Mouse (Mus musculus) monocyte, adult 2 months (primary cell): ENCODE measurements around the gene Polr3gl.
A peak's percentile ranks its signal among the peaks of the same experiment; 100 is the strongest.

Experiments used
- DNase-seq, 2 experiments: peaks; one replicate each; pipeline ENCODE4 v3.0.0; 2022; ENCODE audit warnings: low spot score in 2 of 2, low read depth in 1 of 2

The Polr3gl gene

DNA sequence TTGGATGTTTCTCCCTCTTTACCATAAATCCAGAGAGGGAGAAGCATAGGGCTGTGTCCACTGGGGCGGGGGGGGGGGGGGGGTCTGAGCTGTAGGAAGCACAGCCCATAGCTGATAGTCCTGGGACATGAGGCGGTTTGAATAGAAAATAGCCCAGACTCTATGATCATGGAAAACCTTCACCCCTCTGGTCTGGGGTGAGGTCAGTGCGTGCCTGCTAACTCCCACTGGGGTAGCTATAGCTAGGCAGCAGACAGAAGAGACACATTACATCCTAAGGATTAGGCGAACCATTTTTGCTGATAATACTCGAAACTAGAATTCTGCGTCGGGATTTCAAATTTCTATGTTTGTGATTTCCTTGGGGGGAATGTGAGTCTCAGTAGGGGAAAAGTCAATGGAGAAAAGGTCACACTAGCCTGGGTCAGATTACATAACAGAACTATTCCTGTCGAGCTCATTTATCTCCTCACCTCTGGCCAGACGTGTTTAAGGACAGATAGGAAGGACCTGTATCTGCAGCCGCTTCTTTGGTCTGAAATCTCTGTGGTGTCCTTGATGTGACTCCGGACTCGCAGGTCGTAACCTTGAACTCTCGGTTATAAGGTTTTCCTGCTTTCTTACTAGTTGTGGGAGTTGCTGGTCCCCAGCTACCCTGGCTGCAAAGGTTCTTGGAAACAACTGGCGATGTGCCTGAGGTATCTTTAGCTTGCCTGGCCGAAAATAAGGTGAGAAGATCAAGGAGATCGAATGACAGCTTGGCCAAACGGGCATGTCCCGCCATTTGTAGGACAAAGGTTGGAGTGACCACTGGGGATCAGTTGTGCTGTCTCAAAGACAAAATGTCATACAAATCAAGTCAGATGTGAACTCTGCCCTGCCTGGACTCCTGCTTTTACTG is 20.1 kb downstream of the Polr3gl start:
- no peak for DNase-seq

DNA sequence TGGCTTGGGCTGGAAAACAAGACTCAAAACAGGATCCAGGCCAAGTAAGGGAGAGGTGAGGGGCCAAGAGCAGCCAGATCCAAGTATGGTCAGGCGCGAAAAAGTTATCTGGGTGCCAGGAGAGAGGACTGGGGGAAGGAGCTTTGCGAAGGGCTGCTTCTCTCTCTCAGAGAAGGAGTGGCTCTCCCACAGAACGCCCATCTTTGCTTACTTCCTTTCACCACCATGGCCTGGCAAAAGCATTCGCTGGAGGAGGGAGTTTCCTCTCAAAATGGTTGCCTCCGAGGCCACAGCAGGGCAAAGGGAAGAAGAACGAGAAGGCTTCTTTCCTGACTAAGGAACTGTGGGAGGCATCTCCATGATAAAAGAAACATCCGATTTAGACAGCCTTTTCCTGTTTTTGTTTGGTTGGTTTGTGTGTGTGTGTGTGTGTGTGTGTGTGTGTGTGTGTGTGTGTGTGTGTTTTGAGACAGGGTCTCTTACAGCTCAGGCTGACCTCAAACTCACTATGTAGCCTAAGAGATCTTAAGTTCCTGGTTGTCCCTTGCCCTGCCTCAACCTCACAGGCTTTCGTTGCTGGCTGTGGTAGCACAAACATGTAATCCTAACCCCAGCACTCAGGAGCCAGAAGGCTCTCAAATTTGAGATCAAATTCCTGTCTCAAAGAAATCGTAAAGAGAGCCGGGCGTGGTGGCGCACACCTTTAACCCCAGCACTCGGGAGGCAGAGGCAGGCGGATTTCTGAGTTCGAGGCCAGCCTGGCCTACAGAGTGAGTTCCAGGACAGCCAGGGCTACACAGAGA is 21.9 kb downstream of the Polr3gl start:
- DNase-seq: peak in 1 of 2 experiments; percentile 53

DNA sequence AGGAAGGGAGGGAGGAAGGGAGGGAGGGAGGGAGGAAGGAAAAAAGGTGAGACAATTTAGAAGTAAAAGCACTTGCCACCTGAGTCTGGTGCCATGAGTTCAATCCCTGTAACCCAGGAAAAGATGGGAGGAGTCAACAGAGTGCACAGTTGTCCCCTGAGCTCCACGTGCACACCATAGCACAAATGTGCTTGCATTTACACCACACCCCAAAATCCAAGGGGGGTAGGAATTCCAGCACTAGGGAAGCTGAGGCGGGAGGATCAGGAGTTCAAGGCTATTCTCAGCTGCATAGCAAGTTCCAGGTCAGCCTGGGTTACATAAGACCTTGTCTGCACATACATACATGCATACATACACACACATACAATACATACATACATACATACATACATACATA is 22.6 kb downstream of the Polr3gl start:
- no peak for DNase-seq

DNA sequence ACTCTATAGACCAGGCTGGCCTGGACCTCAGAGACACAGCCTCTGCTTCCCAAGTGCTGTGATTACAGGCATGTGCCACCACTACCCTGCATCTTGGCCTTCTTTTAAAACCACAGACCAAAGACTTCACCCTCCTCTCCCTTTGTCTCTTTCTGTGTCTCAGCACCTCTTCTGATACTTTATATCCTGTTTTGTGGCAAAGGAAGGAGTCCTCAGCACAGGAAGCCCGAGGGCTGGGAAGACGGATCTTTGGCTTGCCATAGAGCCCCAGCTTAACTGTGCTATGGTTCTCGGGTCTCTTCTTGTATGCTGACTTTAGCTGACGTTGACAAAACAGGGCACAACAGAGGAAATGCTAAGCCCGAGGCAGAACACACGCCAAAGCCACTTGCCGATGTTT is 23.3 kb downstream of the Polr3gl start:
- DNase-seq: no peak

DNA sequence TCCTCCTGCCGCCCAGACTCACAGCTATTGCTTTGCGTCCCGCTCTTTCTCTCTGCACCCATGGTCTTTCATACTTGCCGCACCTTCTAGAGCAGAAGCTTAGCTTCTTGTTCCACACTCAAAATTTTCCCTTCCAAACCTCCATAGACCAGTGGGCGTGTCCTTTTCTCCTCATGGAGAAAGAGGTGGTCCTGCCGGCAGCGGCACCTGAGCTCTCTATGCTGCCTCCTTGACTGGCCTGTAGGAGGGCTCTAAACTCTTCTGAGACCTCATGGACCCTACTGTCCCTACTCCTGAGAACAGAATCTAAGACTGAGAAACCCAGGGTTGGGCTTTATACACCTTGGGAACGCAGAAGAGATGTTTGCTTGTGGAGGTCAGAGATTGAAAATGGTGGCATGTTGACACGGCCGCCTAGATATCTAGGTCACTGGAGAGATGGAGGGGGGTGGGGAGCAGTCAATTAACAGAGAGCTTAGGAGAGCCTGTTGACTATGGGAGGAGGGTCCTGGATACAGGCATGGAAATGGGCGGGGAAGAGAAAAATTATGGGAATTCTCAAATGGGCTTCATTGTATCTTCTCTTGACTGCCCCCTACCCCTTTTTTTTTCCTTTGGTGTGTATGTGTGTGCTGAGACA is 23.9 kb downstream of the Polr3gl start:
- DNase-seq: no peak

DNA sequence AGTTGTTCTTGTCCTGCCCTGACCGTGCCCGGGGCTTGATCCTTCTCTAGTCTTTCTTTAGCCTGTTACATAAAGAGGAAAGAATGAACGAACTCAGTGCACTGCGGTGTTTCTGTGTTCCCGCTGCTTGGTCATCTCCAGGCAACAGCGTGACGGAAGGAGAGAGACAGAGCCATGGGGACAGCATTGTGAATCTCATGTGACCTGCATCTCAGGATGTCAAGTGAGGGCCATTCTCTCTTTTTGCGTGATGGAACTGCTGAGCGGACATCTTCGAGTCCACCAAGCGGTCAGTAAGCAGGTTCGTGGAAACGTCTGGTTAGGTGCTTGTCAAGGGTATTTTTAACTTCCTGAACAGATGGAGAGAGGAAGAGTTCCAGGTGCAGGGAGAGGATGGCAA is 24.5 kb downstream of the Polr3gl start:
- DNase-seq: no peak

DNA sequence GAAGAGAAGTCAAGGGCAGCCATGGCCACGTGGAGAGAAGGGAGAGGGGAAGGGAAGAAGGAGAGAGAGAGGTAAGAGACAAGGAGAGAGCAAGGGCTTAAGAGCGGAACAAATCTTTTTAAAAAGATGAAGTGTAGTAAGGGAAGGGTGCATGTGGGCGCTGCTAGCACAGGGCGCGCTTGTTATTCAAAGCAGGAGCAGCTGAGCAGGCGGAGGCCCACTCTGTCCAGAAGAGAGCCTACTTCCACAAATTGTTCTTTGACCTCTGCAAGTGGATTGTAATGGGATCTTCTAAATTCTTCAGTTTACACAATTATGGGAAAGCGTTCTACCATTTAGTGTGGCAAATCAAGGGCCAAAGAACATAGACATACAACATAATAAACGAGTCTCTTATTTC is 25.4 kb downstream of the Polr3gl start:
- DNase-seq: no peak

DNA sequence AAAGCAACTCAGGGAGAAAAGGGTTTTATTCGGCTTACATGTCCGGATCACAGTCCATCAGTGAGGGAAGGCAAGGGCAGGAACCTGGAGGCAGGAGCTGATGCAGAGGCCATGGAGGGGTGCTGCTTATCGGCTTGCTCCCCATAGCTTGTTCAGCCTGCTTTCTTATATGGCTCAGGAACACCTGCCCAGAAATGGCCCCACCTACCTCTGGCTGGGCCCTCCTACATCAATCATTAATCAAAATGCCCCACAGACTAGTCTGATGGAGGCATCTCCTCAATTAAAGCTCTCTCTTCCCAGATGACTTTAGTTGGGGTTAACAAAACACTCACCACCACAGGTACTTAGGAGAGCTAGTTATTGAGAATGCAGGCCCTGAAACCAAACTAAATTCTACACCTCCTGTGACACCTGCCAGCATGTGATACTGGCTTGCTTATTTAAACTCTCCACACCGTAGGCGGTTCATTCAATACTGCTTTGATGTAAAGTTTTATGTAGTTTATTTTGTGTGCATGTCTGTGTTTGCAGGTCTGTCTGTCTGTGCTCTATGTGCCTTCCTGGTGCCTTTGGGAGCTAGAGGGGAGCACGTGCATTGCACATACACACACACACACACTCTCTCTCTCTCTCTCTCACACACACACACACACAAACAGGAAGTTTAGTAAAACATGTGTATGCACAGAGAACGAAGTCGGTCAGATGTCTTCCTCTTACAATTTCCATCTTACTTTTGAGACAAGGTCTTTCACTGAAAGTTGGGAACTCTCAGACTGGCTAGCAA is 27.1 kb downstream of the Polr3gl start:
- no peak for DNase-seq

DNA sequence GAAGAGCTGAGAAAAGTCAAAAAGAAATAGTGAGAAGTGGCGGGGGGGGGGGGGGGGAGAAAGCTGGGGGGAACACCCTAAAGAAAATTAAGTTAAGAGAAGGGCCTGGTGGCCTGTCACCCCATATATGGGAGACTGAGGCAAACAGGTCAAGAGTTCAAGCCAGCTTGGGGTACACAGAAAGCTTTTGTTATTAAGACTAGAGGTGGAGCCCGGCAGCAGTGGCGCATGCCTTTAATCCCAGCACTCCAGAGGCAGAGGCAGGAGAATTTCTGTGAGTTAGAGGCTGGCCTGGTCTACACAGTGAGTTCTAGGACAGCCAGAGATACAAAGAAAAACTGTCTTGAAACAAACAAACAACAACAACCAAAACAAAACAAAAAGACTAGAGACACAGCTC is 28.9 kb downstream of the Polr3gl start:
- DNase-seq: no peak

DNA sequence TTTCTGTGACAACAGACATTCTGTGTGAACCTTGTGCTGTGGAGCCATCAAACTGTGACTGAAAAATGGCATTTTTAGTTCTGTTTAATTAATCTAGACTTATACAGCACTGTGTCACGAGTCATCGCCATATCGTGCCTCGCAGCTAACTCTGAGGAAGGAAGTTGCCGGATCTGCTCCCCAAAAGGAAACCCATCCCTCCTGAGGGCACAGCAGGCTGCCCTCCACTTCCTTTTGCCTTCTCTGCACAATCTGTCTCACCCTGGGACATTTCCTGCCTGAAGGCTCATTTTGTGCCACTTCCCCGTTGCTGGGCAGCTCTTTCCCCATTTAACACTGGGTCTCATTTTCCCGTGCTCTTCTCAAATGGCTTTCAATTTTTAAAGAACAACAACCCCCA is 29.3 kb downstream of the Polr3gl start:
- peak in 1 of 2 experiments; percentile 48 for DNase-seq

DNA sequence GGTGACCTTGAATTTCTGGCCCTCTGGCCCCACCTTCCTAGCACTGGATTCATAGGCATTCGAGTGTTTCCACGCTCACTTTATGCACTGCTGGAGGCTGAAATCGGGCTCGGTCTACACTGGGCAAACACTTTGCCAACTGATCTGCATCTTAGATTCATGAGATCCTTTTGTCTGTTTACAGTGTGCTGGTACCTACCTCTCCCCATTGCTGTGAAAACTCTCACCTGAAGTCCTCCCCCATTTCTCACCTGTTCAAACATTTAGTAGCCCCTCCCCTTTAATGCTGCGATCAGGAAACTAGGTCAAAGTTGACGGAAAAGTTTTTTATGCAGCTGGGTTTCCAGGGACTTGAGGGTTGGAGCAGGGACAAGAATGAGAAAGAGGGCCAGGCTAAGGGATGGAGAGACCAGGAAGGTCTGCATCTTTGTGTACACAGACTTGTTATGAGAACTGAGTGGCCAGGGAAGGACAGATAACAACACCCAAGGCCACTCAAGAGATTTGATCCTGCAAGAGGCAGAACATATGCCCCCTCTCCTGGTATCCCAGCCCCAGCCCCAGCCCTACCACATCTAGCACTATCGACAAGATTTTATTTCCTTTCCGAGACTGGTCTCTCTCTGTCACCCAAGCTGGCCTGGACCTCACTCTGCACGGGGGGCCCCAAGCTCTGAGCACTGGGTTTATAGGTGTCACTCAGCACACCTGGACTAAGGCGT is 29.9 kb downstream of the Polr3gl start:
- no peak for DNase-seq

DNA sequence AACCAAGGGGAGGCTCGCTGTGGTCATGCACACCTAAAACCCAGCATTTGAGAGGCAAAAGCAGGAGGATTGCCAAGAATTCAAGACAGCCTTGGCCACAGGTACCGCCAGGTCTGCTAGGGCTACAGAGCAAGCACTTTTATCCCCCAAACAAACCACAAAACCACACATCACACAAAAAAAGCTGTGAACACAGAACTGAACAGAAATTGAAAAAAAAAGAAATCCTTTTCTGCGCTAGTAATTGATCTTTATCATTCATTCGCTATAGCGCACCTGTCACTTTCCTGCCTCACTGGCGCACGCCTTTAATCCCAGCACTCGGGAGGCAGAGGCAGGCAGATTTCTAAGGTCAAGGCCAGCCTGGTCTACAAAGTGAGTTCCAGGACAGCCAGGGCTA is 30.7 kb downstream of the Polr3gl start:
- no peak for DNase-seq

DNA sequence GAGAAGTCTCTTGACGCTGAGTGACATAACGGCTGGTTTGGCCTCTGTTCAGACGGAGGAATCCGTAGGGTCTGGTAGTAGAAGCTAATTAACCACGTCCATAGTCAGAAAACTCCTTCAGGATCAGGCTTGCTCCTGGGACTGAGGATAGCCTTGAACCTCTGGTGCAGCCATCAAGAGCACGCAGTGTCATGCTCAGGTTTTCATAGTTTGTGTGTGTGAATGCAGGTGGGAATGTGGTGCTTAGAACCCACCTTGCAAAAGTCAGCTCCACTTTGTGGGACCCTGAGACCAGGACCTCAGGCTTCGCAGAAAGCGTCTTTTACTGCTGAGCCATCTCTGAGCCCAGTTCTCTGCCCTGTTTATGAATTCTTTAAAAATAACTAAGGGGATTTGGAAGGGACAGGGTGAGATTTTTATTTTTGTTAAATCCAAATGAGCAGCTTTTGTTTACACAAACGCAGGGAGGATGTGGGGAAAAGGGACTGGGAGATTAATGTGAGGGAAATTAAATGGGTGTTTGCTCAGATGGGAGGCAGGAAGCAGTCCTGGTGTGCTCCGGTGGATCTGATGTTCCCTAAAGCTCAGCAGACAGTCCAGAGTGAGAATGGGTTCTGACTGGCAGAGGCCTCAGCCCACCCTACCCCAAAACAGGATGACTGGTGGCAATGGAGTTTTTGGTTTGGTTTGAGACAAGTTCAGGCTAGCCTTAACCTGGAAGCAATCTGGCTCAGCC is 31.9 kb downstream of the Polr3gl start:
- DNase-seq: no peak

DNA sequence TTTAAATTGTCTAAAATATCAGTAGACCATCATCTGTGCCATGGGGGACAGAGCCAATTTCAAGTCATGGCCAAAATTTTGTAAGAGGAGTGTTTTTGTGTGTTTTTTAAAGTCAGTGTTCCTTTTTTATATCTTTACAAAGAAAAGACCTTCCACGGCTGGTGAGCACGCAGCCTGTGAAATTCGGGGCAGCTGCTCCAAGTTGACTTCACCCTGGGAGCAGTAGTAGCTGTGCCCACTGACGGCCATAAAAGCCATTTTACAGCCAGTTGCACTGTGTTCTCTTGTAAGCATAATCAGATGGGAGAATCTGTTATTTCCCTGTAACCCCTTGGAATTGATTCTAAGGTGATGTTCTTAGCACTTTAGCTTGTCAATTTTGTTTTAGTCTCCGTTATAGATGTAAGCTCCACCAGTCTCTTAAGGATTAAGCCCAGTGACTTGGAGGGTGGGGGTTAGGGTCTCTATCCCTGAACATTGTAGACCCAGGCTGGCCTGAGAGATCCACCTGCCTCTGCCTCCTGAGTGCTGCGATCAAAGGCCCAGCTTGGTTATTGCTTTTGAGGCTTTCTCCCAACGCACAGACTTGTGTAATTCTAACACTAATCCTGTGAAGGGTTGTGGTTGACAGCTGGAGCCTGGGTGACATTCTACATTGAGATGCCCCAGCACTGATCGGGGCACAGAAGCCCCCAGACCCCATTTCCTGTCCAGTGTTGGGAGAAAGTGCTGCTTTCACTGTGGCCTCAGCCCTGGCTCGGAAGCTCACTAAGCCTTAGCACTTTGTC is 32.9 kb downstream of the Polr3gl start:
- DNase-seq: no peak

DNA sequence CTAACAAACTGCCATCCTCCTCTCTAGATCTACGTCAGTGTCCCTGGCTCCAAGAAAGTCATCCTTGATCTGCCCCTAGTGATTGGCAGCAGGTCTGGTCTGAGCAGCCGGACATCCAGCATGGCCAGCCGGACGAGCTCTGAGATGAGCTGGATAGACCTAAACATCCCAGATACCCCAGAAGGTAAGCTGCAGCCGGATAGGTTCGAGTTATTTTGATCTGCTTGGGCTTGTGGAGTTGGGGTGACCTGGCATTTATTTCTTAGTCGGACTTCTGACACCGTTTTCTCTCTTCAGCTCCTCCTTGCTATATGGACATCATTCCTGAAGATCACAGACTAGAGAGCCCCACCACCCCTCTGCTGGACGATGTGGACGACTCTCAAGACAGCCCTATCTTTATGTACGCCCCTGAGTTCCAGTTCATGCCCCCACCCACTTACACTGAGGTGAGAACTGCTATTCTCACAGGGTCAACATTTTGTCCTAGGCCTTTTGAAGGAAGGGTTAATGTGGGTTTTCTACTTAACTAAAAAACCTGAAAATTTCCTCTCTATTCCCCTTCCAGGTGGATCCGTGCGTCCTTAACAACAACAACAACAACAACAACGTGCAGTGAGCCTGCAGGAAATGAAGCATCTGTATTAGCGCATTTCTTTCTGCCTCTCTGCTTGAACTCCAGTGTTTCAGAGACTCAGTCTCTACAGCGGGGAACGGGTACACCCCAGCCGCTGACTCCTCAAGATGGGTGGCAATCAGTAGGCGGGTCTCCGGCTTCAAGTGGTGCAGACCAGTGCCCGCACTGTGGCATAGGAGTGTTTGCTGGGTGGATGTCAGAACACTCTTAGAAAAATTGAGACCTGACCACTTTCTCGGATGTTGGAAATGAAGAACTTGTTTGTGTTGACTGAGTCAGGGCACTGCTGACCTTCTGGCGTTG is 33.8 kb downstream of the Polr3gl start:
- no peak for DNase-seq

DNA sequence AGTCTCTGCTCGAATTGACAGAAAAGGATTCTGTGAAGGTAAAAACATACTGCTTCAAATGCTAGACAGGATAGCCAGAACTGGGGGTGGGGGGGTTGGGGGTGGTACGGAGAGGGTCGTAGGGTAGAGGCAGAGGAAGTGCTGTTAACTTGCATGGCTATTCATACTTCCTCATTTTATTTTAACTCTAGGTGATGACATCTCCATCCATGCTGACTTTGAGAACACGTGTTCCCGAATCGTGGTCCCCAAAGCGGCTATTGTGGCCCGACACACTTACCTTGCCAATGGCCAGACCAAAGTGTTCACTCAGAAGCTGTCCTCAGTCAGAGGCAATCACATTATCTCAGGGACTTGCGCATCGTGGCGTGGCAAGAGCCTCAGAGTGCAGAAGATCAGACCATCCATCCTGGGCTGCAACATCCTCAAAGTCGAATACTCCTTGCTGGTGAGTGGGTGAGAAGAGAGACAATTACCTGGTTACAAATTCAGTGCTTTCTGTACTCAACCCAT is 34.5 kb downstream of the Polr3gl start:
- DNase-seq: no peak

DNA sequence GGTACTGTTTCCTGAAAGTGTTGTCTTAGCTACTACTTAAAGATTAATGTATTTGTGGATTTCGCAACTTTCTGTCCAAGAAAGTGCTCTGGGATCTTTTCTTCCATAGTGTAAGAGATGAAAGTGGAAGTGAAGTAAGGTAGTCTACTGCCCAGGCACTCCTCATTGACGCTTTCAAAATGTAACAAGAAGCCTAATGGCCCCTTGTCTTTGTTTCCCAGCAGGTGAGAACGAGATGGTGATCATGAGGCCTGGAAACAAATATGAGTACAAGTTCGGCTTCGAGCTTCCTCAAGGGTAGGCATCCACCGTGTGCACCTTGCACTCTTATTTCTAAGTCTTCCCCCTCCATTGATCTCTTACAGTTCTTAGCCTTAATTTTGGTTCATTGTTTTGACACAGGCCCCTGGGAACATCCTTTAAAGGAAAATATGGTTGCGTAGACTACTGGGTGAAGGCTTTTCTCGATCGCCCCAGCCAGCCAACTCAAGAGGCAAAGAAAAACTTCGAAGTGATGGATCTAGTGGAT is 35.2 kb downstream of the Polr3gl start:
- DNase-seq: no peak
